Mouse (Mus musculus) neural tube, embryonic 12.5 days (tissue): ENCODE measurements around the gene Tbcel. TPM values are rescaled to one million over a fixed set of nuclear protein-coding genes. Genes with fewer than 3 reads are reported as not detected.

ENCODE experiments used
- ATAC-seq: fragments of 200-750 bp; cut with Nextera tagmentation; 2 replicates; pipeline ENCODE4 v1.8.0; 2017; ENCODE audit warnings: low read depth, mild to moderate bottlenecking, moderate TSS enrichment, moderate library complexity; ENCODE audit not compliant: low FRiP score
- H3K27ac ChIP-seq: fragments of 300-500 bp; sonication (generic); 2 replicates; pipeline ENCODE4 v1.5.1; 2016
- H3K27me3 ChIP-seq: fragments of 300-500 bp; sonication (generic); replicated peaks from 2 replicates; pipeline ENCODE4 v1.6.1; 2016; ENCODE audit warnings: mild to moderate bottlenecking
- H3K36me3 ChIP-seq: fragments of 300-500 bp; sonication (generic); 2 replicates; pipeline ENCODE4 v1.6.1; 2016; ENCODE audit warnings: mild to moderate bottlenecking
- H3K4me1 ChIP-seq: fragments of 300-500 bp; sonication (generic); 2 replicates; pipeline ENCODE4 v1.6.1; 2016
- H3K4me2 ChIP-seq: fragments of 300-500 bp; sonication (generic); replicated peaks from 2 replicates; pipeline ENCODE4 v1.6.1; 2016; ENCODE audit warnings: mild to moderate bottlenecking
- H3K4me3 ChIP-seq: fragments of 300-500 bp; sonication (generic); 2 replicates; pipeline ENCODE4 v1.5.1; 2016
- H3K9ac ChIP-seq: fragments of 300-500 bp; sonication (generic); 2 replicates; pipeline ENCODE4 v1.6.1; 2016; ENCODE audit warnings: mild to moderate bottlenecking
- H3K9me3 ChIP-seq: fragments of 300-500 bp; sonication (generic); 2 replicates; pipeline ENCODE4 v1.6.1; 2016; ENCODE audit warnings: mild to moderate bottlenecking
- WGBS: fragments of 180-500 bp; shearing (Covaris S2); methylation state at CpG from one replicate; pipeline ENCODE4 v1.1.7; 2016; 5-methylcytosine and 5-hydroxymethylcytosine counted together
- polyA plus RNA-seq: library from polyadenylated mRNA; unstranded; fragments of >200 nt; fragmentation: Nextera tagmentation; extraction: Ambion mirVana; gene quantifications from 2 replicates; pipeline ENCODE4 v1.2.1, GENCODE M21; 2016

The Tbcel gene
- polyA plus RNA-seq, 1 experiment from 2014 or later = 5.4 TPM

DNA sequence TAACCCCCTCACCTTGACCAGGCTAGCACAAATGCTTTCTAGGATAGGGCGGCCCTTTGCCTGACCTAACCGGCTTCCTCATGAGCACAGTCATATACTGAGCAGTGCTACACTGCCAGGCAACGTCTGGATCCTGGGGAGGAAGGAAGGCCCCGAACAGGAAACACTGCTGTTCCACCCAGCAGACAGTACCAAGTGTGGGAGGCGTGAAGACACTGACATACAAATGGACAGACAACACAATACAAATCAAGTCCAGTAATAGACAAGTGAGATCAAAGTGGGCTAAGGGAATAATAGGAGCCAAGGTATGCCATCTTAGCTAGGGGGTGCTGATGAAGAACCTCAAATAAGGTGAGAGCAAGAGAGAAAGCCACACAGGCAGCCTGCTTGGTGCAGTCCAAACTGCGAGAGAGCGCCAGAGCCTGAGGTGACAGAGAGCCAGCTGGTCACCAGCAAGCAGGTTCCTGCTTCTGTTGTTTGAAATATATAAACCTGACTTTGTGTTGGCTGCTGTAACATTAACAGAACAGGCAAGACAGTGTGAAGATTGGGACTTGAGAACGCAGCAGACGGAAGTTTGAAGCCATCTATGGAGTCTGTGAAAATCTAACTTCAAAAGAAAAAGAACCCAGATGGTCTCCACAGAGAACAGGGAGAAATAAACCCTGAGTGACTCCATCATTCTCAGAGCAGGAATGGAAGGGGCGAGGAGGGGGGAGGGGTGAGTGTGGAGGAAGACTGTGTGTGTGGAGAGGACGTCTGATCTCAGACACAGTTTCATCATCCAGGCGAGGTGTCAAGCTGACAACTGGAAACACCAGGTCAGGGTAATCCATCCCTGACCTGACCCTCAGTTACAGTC lies 79.3 kb downstream of the Tbcel start:
- Histone ChIP-seq H3K9ac (no peak overlapping the region), H3K4me2 (no peak overlapping the region), H3K27me3 (no peaks in the 10 kb centered on the region), H3K4me3 (no peak overlapping the region), H3K9me3 (no peaks in the 10 kb centered on the region), H3K36me3 (peaks cover 43% of the 10 kb centered on the region), H3K4me1 (0 out of 2 replicates have a peak, but pooled peaks cover 7% of the 10 kb centered on the region), H3K27ac (no peak overlapping the region)
- no peak for ATAC-seq
- 76% methylated on average over 12 of the region's 12 CpGs for WGBS

DNA sequence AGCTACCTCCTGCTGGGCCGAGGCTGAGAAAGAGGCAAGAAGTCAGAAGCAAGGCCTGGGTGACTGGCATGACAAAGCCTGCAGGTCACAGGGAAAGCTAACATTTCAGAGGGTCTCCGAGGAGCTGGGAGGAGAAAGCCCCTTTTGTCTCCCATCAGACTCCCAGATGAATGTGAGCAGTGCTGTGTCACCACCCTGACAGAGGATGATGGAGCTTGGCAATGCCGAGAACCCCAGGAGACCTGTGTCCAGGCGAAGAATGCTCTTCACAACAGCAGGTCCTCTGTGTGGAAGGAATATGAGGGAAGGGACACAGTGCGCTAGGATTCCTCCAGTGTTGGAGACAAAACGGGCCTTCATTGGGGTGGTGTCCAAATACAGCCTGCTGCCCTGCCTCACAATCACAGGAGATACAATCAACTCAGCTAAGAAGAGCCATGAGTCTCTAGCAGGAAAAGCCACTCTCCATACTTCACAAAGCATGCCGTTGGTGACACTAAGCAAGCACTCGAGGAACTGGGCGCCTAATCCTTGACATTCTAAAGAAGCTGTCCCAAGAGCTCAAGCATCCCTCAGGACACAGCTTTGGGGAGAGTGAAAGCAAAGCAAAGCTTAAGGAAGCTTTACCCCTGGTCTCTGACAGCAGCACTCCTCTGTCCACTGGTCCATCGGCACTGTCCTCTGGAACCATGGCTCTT lies 80.8 kb downstream of the Tbcel start:
- Histone ChIP-seq H3K36me3 (peaks cover 41% of the 10 kb centered on the region), H3K9me3 (no peaks in the 10 kb centered on the region), H3K27ac (no peak overlapping the region), H3K4me3 (no peak overlapping the region), H3K9ac (no peak overlapping the region), H3K4me2 (no peak overlapping the region), H3K27me3 (no peaks in the 10 kb centered on the region), H3K4me1 (0 out of 2 replicates have a peak, but pooled peaks cover 7% of the 10 kb centered on the region)
- ATAC-seq = no peak
- WGBS = 48% methylated on average over 10 of the region's 10 CpGs

DNA sequence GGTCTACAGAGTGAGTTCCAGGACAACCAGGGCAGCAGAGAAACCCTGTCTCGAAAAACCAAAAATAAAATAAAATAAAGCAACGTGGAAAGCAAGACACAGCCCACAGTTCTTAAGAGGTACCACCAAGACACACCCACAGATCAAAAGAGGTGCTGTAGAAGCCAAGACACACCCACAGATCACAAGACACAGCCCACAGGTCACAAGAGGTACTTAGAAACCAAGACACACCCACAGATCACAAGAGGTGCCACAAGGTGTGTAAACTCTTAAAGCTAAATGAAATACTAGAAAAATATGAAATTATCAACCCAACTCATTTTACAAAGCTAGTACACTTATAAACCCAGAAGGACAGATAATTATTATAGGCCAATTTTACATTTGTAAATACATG lies 84.0 kb downstream of the Tbcel start:
- H3K27me3 ChIP-seq = no peaks in the 10 kb centered on the region
- no peaks in the 10 kb centered on the region for H3K9me3 ChIP-seq
- H3K9ac ChIP-seq = no peak overlapping the region
- H3K4me2 ChIP-seq = no peak overlapping the region
- H3K36me3 ChIP-seq = peaks cover 27% of the 10 kb centered on the region
- 89% methylated on average over 2 of the region's 2 CpGs for WGBS
- no peak for ATAC-seq
- H3K4me1 ChIP-seq = 0 out of 2 replicates have a peak, but pooled peaks cover 7% of the 10 kb centered on the region
- H3K27ac ChIP-seq = no peak overlapping the region
- no peak overlapping the region for H3K4me3 ChIP-seq

GRCm38 (mm10) chr9:42419687-42420086 lies 87.9 kb downstream of the Tbcel start:
- H3K27me3 ChIP-seq = no peaks in the 10 kb centered on the region
- H3K4me2 ChIP-seq = no peak overlapping the region
- H3K27ac ChIP-seq = no peak overlapping the region
- H3K4me1 ChIP-seq = no peaks in the 10 kb centered on the region
- no peak for ATAC-seq
- peaks cover 37% of the 10 kb centered on the region for H3K36me3 ChIP-seq
- H3K9me3 ChIP-seq = no peaks in the 10 kb centered on the region
- no peak overlapping the region for H3K9ac ChIP-seq
- H3K4me3 ChIP-seq = no peak overlapping the region
- 76% methylated on average over 2 of the region's 2 CpGs for WGBS

DNA sequence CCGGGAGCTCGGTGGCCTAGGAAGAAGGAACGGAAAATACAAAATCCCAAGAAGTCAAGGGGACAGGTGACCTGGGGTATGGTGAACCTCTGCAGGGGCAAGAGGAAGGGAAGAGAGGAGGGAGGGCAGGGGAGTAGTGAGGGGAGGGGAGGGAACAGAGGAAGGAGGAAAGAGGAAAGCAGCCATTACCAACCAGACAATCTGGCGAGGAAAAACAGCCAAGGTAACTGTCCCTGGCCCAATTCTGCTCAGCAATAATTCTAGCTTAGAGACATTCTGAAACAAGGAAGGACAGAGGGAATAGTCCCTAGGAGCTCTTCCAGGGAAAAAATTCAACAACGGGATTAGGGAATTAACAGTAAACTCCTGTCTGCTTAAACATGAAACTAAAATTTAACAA lies 88.8 kb downstream of the Tbcel start:
- H3K36me3 ChIP-seq = peaks cover 37% of the 10 kb centered on the region
- H3K9ac ChIP-seq = no peak overlapping the region
- no peak overlapping the region for H3K27ac ChIP-seq
- WGBS = 87% methylated on average over 5 of the region's 5 CpGs
- no peak overlapping the region for H3K4me2 ChIP-seq
- no peak overlapping the region for H3K4me3 ChIP-seq
- ATAC-seq = no peak
- H3K9me3 ChIP-seq = no peaks in the 10 kb centered on the region
- H3K4me1 ChIP-seq = peaks cover 4% of the 10 kb centered on the region
- H3K27me3 ChIP-seq = no peaks in the 10 kb centered on the region

- no peak overlapping the region for H3K4me2 ChIP-seq
- H3K27me3 ChIP-seq = no peaks in the 10 kb centered on the region
- H3K36me3 ChIP-seq = peaks cover 32% of the 10 kb centered on the region
- peaks cover 8% of the 10 kb centered on the region for H3K4me1 ChIP-seq
- no peak overlapping the region for H3K27ac ChIP-seq
- no peak for ATAC-seq
- H3K9me3 ChIP-seq = no peaks in the 10 kb centered on the region
- no peak overlapping the region for H3K4me3 ChIP-seq
- no peak overlapping the region for H3K9ac ChIP-seq
- WGBS = 89% methylated on average over 12 of the region's 12 CpGs
Observed at GRCm38 (mm10) chr9:42417352-42417952, 90.2 kb downstream of the Tbcel start.

GRCm38 (mm10) chr9:42415184-42415583 lies 92.4 kb downstream of the Tbcel start:
- Histone ChIP-seq H3K27me3 (no peaks in the 10 kb centered on the region), H3K4me3 (no peak overlapping the region), H3K36me3 (peaks cover 20% of the 10 kb centered on the region), H3K27ac (no peak overlapping the region), H3K9me3 (no peaks in the 10 kb centered on the region), H3K9ac (no peak overlapping the region), H3K4me2 (no peak overlapping the region), H3K4me1 (peaks cover 8% of the 10 kb centered on the region)
- WGBS = 41% methylated on average over 1 of the region's 1 CpGs
- no peak for ATAC-seq

GRCm38 (mm10) chr9:42413345-42413744 lies 94.3 kb downstream of the Tbcel start:
- Histone ChIP-seq H3K36me3 (peaks cover 14% of the 10 kb centered on the region; the same call in 1 of the 2 replicates), H3K4me1 (peaks cover 8% of the 10 kb centered on the region), H3K27ac (no peak overlapping the region), H3K4me2 (no peak overlapping the region), H3K27me3 (no peaks in the 10 kb centered on the region), H3K4me3 (no peak overlapping the region), H3K9ac (no peak overlapping the region), H3K9me3 (no peaks in the 10 kb centered on the region)
- ATAC-seq = no peak
- WGBS = 60% methylated on average over 12 of the region's 12 CpGs

- no peak overlapping the region for H3K27ac ChIP-seq
- WGBS = 88% methylated on average over 6 of the region's 6 CpGs
- ATAC-seq = no peak
- no peak overlapping the region for H3K4me3 ChIP-seq
- no peaks in the 10 kb centered on the region for H3K27me3 ChIP-seq
- H3K4me2 ChIP-seq = no peak overlapping the region
- H3K9me3 ChIP-seq = no peaks in the 10 kb centered on the region
- no peak overlapping the region for H3K9ac ChIP-seq
- peaks cover 7% of the 10 kb centered on the region; the same call in 1 of the 2 replicates for H3K36me3 ChIP-seq
- peaks cover 8% of the 10 kb centered on the region for H3K4me1 ChIP-seq
Observed at GRCm38 (mm10) chr9:42411296-42411695, 96.3 kb downstream of the Tbcel start.

DNA sequence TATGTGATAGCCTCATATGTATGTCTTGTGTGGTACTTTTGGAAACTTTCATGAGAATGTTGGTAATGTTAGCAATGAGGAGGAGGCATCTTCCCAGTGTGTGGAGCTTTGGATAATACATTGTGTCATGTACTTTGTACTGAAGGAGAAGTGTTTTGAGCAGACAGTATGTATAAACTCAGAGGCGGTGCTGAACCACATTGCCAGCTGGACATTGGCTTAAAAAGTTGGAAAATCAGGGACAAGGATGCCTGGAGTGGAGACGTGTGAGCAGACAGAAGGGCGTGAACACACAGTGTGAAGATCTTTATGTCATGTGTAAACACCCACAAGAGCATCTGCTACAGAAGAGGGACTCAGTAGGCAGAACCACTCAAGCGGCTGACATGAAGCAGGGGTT lies 101.9 kb downstream of the Tbcel start:
- H3K27ac ChIP-seq = no peak overlapping the region
- 73% methylated on average over 4 of the region's 4 CpGs for WGBS
- H3K4me1 ChIP-seq = 0 out of 2 replicates have a peak, but pooled peaks cover 5% of the 10 kb centered on the region
- no peaks in the 10 kb centered on the region for H3K9me3 ChIP-seq
- no peaks in the 10 kb centered on the region for H3K36me3 ChIP-seq
- H3K4me3 ChIP-seq = no peak overlapping the region
- ATAC-seq = no peak
- no peaks in the 10 kb centered on the region for H3K27me3 ChIP-seq
- H3K4me2 ChIP-seq = no peak overlapping the region
- no peak overlapping the region for H3K9ac ChIP-seq

- WGBS = 51% methylated on average over 6 of the region's 6 CpGs
- no peak for ATAC-seq
- 0 out of 2 replicates have a peak, but pooled peaks cover 5% of the 10 kb centered on the region for H3K4me1 ChIP-seq
- H3K4me3 ChIP-seq = no peak overlapping the region
- no peak overlapping the region for H3K4me2 ChIP-seq
- H3K27ac ChIP-seq = no peak overlapping the region
- no peaks in the 10 kb centered on the region for H3K36me3 ChIP-seq
- no peaks in the 10 kb centered on the region for H3K9me3 ChIP-seq
- H3K9ac ChIP-seq = no peak overlapping the region
- H3K27me3 ChIP-seq = no peaks in the 10 kb centered on the region
Observed at GRCm38 (mm10) chr9:42401486-42401885, 106.1 kb downstream of the Tbcel start.

DNA sequence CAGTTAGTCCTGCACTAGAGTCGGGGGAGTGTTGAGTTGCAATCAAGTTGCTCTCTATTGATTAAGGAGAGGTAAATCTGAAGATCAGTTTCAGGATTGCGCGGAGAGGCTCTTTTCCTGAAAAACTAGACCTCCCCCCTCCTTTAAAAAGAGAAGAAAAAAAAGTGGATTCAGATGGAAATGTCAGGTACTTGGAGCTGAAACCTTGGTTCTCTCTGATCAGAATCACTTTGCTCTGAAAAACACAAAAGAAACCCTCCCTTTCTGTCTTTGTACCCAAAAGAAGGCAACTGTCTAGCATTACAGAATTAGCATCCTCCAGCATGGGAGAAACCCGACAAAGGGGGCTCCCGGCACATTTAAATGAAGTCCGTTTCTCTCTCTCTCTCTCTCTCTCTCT lies 107.8 kb downstream of the Tbcel start, which contains the start of gene Tecta:
Gene Tecta, minus strand, starts transcription at position 101 of the 400 bp plus-strand sequence.
- H3K4me1 ChIP-seq = 0 out of 2 replicates have a peak, but pooled peaks cover 5% of the 10 kb centered on the region
- no peak for ATAC-seq
- no peaks in the 10 kb centered on the region for H3K36me3 ChIP-seq
- WGBS = 74% methylated on average over 6 of the region's 6 CpGs
- 0 out of 2 replicates have a peak, but pooled peaks cover 3% of the 10 kb centered on the region for H3K27me3 ChIP-seq
- H3K4me2 ChIP-seq = no peak within 1 kb of the TSS
- no peak within 1 kb of the TSS for H3K4me3 ChIP-seq
- no peaks in the 10 kb centered on the region for H3K9me3 ChIP-seq
- no peak within 1 kb of the TSS for H3K9ac ChIP-seq
- H3K27ac ChIP-seq = no peak within 1 kb of the TSS
